7 mouse cellular contexts compared by ENCODE assay signal in the genomic region with DNA sequence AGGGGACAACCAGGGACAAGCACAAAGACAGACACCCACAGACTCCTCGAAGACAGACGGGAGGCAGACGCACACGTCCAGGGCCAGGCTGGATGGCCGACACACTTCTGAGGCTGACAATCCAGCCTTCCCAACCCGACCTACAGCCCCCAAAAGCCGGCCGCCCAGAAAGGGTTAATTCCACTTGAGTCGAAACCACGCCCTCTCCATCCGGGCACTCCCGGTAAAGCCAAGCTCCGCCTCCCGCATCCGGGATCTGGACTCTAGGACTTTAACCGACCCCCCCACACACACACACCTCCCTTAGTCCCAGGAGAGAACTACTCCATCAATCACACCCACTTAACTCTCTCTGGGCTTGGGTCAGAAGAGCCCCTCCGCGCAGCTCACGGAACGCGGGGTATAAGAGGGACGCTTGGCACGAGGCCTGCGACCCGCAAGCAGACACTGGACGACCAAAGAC. TPM values are rescaled to one million over a fixed set of nuclear protein-coding genes. Genes with fewer than 3 reads are reported as not detected.
DNase-seq lines count a peak whose midpoint lies in the region; ATAC-seq and TF ChIP-seq lines count a peak whose summit lies in the region.

No protein-coding gene starts in this region.

- H3K9me3 ChIP-seq in embryonic facial prominence, embryonic 11.5 days (replicated peaks; ENCODE audit: control insufficient read depth, low read length) = no peaks in the 10 kb centered on the region
- no peaks in the 10 kb centered on the region for H3K9me3 ChIP-seq in limb, embryonic 12.5 days
- H3K9me3 ChIP-seq in midbrain, embryonic 14.5 days (ENCODE audit: control insufficient read depth, low read length) = no peaks in the 10 kb centered on the region

- H3K27me3 ChIP-seq in embryonic facial prominence, embryonic 11.5 days (ENCODE audit: control insufficient read depth, insufficient read depth, low read length) = no peaks in the 10 kb centered on the region
- H3K27me3 ChIP-seq in limb, embryonic 12.5 days = no peaks in the 10 kb centered on the region
- H3K27me3 ChIP-seq in midbrain, embryonic 14.5 days (ENCODE audit: control insufficient read depth, insufficient read depth, low read length) = no peaks in the 10 kb centered on the region
- H3K27me3 ChIP-seq in spleen, adult 2 months (ENCODE audit: control insufficient read depth, insufficient read depth, low read length) = no peaks in the 10 kb centered on the region

- H3K27ac ChIP-seq in embryonic facial prominence, embryonic 11.5 days (replicated peaks; ENCODE audit: low read depth, low read length) = peak overlapping the region; percentile 86
- H3K27ac ChIP-seq in limb, embryonic 12.5 days = peak overlapping the region; percentile 97
- peak overlapping the region; percentile 100 for H3K27ac ChIP-seq in midbrain, embryonic 14.5 days (replicated peaks; ENCODE audit: low read depth, low read length)
- H3K27ac ChIP-seq in spleen, adult 2 months (ENCODE audit: insufficient read depth, low read length) = peak overlapping the region; percentile 100

- under 1% methylated on average over 26 of the region's 26 CpGs for WGBS in embryonic facial prominence, embryonic 11.5 days
- WGBS in limb, embryonic 12.5 days = under 1% methylated on average over 26 of the region's 26 CpGs
- under 1% methylated on average over 26 of the region's 26 CpGs for WGBS in midbrain, embryonic 14.5 days
- WGBS in spleen, adult 2 months = under 1% methylated on average over 26 of the region's 26 CpGs

- peaks cover 14% of the 10 kb centered on the region for H3K36me3 ChIP-seq in embryonic facial prominence, embryonic 11.5 days (replicated peaks; ENCODE audit: control insufficient read depth, insufficient read depth, low read depth, low read length)
- H3K36me3 ChIP-seq in limb, embryonic 12.5 days = peaks cover 42% of the 10 kb centered on the region
- peaks cover 39% of the 10 kb centered on the region for H3K36me3 ChIP-seq in midbrain, embryonic 14.5 days (ENCODE audit: control insufficient read depth, insufficient read depth, low read length)
- peaks cover 12% of the 10 kb centered on the region for H3K36me3 ChIP-seq in spleen, adult 2 months (ENCODE audit: control insufficient read depth, insufficient read depth, low read length)

- H3K4me3 ChIP-seq in embryonic facial prominence, embryonic 11.5 days (ENCODE audit: low read depth, low read length) = peak overlapping the region; percentile 69
- peak overlapping the region; percentile 79 for H3K4me3 ChIP-seq in limb, embryonic 12.5 days (replicated peaks)
- H3K4me3 ChIP-seq in midbrain, embryonic 14.5 days (replicated peaks; ENCODE audit: low read depth, low read length) = peak overlapping the region; percentile 62
- peak overlapping the region; percentile 91 for H3K4me3 ChIP-seq in spleen, adult 2 months (ENCODE audit: extremely low read depth, insufficient read depth, insufficient read length)

- no peak for TF ChIP-seq POLR2A in spleen, adult 2 months (IDR thresholded peaks at IDR 0.05; ENCODE audit: low read depth, low read length)

- ATAC-seq in embryonic facial prominence, embryonic 11.5 days (replicated peaks; ENCODE audit: insufficient number of reproducible peaks, low FRiP score, low TSS enrichment, low read depth) = peak; percentile 25
- peak; percentile 57 for ATAC-seq in limb, embryonic 12.5 days (ENCODE audit: insufficient number of reproducible peaks, insufficient read depth, low FRiP score, low TSS enrichment, low read depth)
- peak; percentile 25 for ATAC-seq in midbrain, embryonic 14.5 days (ENCODE audit: low FRiP score, low TSS enrichment)

- peak overlapping the region; percentile 93 for H3K4me2 ChIP-seq in embryonic facial prominence, embryonic 11.5 days (ENCODE audit: low read depth, low read length)
- H3K4me2 ChIP-seq in limb, embryonic 12.5 days = peak overlapping the region; percentile 99
- H3K4me2 ChIP-seq in midbrain, embryonic 14.5 days (ENCODE audit: low read length) = peak overlapping the region; percentile 99

- peaks cover 23% of the 10 kb centered on the region for H3K4me1 ChIP-seq in embryonic facial prominence, embryonic 11.5 days (ENCODE audit: control insufficient read depth, insufficient read depth, low read length)
- peaks cover 53% of the 10 kb centered on the region for H3K4me1 ChIP-seq in limb, embryonic 12.5 days (replicated peaks)
- H3K4me1 ChIP-seq in midbrain, embryonic 14.5 days (ENCODE audit: control insufficient read depth, insufficient read depth, low read length) = peaks cover 53% of the 10 kb centered on the region
- peaks cover 5% of the 10 kb centered on the region; the same call in 1 of the 2 replicates for H3K4me1 ChIP-seq in spleen, adult 2 months (ENCODE audit: control insufficient read depth, insufficient read depth, insufficient read length)

- DNase-seq in adrenal gland, postnatal 36 days = peak; percentile 96 to 97
- DNase-seq in embryonic facial prominence, embryonic 11.5 days (ENCODE audit: low spot score) = peak; percentile 99
- DNase-seq in heart, adult 11 months = peak; percentile 99
- DNase-seq in kidney, adult 18-20 months = peak; percentile 98
- peak; percentile 99 for DNase-seq in midbrain, embryonic 14.5 days
- peak; percentile 63 to 86 for DNase-seq in spleen, adult 2 months (ENCODE audit: low read depth in 1 of 2, low spot score in 2 of 2)

- peak overlapping the region; percentile 81 for H3K9ac ChIP-seq in embryonic facial prominence, embryonic 11.5 days (replicated peaks; ENCODE audit: low read length)
- peak overlapping the region; percentile 82 for H3K9ac ChIP-seq in limb, embryonic 12.5 days (replicated peaks)
- peak overlapping the region; percentile 85 for H3K9ac ChIP-seq in midbrain, embryonic 14.5 days (replicated peaks; ENCODE audit: low read length)

- TF ChIP-seq CTCF in spleen, adult 2 months (IDR thresholded peaks at IDR 0.05; ENCODE audit: extremely low read depth, insufficient read depth, insufficient read length, insufficient replicate concordance) = no peak

RNA-seq across cellular contexts. Expression of a gene that starts 2.4 kb away (rescaled TPM):
- total RNA-seq in adrenal gland, postnatal 36 days (2021) = 10 to 100 TPM; 31.8 to 48.0 TPM
- polyA plus RNA-seq in embryonic facial prominence, embryonic 11.5 days (2014; fragmentation: Nextera tagmentation; extraction: Ambion mirVana) = 25.9 and 26.2 TPM in 2 replicates
- polyA plus RNA-seq in limb, embryonic 12.5 days (2016; fragmentation: Nextera tagmentation; extraction: Ambion mirVana) = 45.4 and 49.1 TPM in 2 replicates
- polyA plus RNA-seq in midbrain, embryonic 14.5 days (2014; fragmentation: Nextera tagmentation; extraction: Ambion mirVana) = 41.1 and 41.2 TPM in 2 replicates
- polyA plus RNA-seq in spleen, adult 2 months (2012; rRNA removed) = 15.8 and 17.0 TPM in 2 replicates

RNA-seq across cellular contexts. Expression of a gene that starts 13.1 kb away (rescaled TPM):
- total RNA-seq in adrenal gland, postnatal 36 days (2021) = 10 to 100 TPM; 13.4 to 17.8 TPM
- polyA plus RNA-seq in embryonic facial prominence, embryonic 11.5 days (2014; fragmentation: Nextera tagmentation; extraction: Ambion mirVana) = 13.6 and 18.1 TPM in 2 replicates
- polyA plus RNA-seq in limb, embryonic 12.5 days (2016; fragmentation: Nextera tagmentation; extraction: Ambion mirVana) = 24.2 and 25.4 TPM in 2 replicates
- polyA plus RNA-seq in midbrain, embryonic 14.5 days (2014; fragmentation: Nextera tagmentation; extraction: Ambion mirVana) = 2.6 and 4.9 TPM in 2 replicates
- 14.3 and 20.5 TPM in 2 replicates for polyA plus RNA-seq in spleen, adult 2 months (2012; rRNA removed)

RNA-seq across cellular contexts. Expression of a gene that starts 15.7 kb away (rescaled TPM):
- 10 to 100 TPM; 49.0 to 50.9 TPM for total RNA-seq in adrenal gland, postnatal 36 days (2021)
- 33.3 TPM in 2 replicates for polyA plus RNA-seq in embryonic facial prominence, embryonic 11.5 days (2014; fragmentation: Nextera tagmentation; extraction: Ambion mirVana)
- 42.5 and 42.6 TPM in 2 replicates for polyA plus RNA-seq in limb, embryonic 12.5 days (2016; fragmentation: Nextera tagmentation; extraction: Ambion mirVana)
- polyA plus RNA-seq in midbrain, embryonic 14.5 days (2014; fragmentation: Nextera tagmentation; extraction: Ambion mirVana) = 17.0 and 24.8 TPM in 2 replicates
- 9.5 and 11.1 TPM in 2 replicates for polyA plus RNA-seq in spleen, adult 2 months (2012; rRNA removed)

RNA-seq across cellular contexts. Expression of a gene that starts 15.8 kb away (rescaled TPM):
- 100 to 1,000 TPM; 132 to 158 TPM for total RNA-seq in adrenal gland, postnatal 36 days (2021)
- 123 and 135 TPM in 2 replicates for polyA plus RNA-seq in embryonic facial prominence, embryonic 11.5 days (2014; fragmentation: Nextera tagmentation; extraction: Ambion mirVana)
- 126 and 136 TPM in 2 replicates for polyA plus RNA-seq in limb, embryonic 12.5 days (2016; fragmentation: Nextera tagmentation; extraction: Ambion mirVana)
- polyA plus RNA-seq in midbrain, embryonic 14.5 days (2014; fragmentation: Nextera tagmentation; extraction: Ambion mirVana) = 97.6 and 123 TPM in 2 replicates
- polyA plus RNA-seq in spleen, adult 2 months (2012; rRNA removed) = 82.3 and 105 TPM in 2 replicates

RNA-seq across cellular contexts. Expression of a gene that starts 41.9 kb away (rescaled TPM):
- 100 to 1,000 TPM in 1 of 2 experiments, 10 to 100 TPM in 1; 78.6 to 119 TPM for total RNA-seq in adrenal gland, postnatal 36 days (2021)
- polyA plus RNA-seq in embryonic facial prominence, embryonic 11.5 days (2014; fragmentation: Nextera tagmentation; extraction: Ambion mirVana) = 48.0 and 52.1 TPM in 2 replicates
- polyA plus RNA-seq in limb, embryonic 12.5 days (2016; fragmentation: Nextera tagmentation; extraction: Ambion mirVana) = 121 and 124 TPM in 2 replicates
- polyA plus RNA-seq in midbrain, embryonic 14.5 days (2014; fragmentation: Nextera tagmentation; extraction: Ambion mirVana) = 77.5 and 80.8 TPM in 2 replicates
- polyA plus RNA-seq in spleen, adult 2 months (2012; rRNA removed) = 146 and 160 TPM in 2 replicates

Comparison
In these comparisons a context has a peak if more than half of its experiments do, and no peak if none do; other contexts are left out.
1. Peak in every context shown above with its lines: DNase-seq, ATAC-seq, H3K4me3 ChIP-seq and H3K27ac ChIP-seq.